Mouse (Mus musculus) urinary bladder, postnatal 4 days (tissue): ENCODE data around the gene Dppa2.

ENCODE experiments used
- DNase-seq, 2 experiments: peaks; one replicate each; pipeline ENCODE4 v3.0.0; 2021 to 2022; ENCODE audit warnings: low spot score in 2 of 2

The Dppa2 gene

GRCm38 (mm10) chr16:48344193-48344592 is 40.5 kb downstream of the Dppa2 start:
- DNase-seq: no peak

GRCm38 (mm10) chr16:48347246-48347645 is 43.5 kb downstream of the Dppa2 start:
- DNase-seq: no peak

- DNase-seq: no peak
Measured at GRCm38 (mm10) chr16:48355716-48356115, 52.0 kb downstream of the Dppa2 start.

- no peak for DNase-seq
Measured at GRCm38 (mm10) chr16:48356417-48356816, 52.7 kb downstream of the Dppa2 start.

- DNase-seq: no peak
Measured at GRCm38 (mm10) chr16:48360887-48361286, 57.2 kb downstream of the Dppa2 start.

GRCm38 (mm10) chr16:48366801-48367200 is 63.1 kb downstream of the Dppa2 start:
- DNase-seq: no peak

- DNase-seq: no peak
Measured at GRCm38 (mm10) chr16:48368096-48368495, 64.4 kb downstream of the Dppa2 start.
